Mouse (Mus musculus) MEL (cell line): ENCODE results near the gene Fkbp8. TPM values are rescaled to one million over a fixed set of nuclear protein-coding genes. Genes with fewer than 3 reads are reported as not detected.

Experiments used
- DNase-seq: peaks from one replicate; pipeline ENCODE4 v3.0.0; 2011; ENCODE audit warnings: low read depth, low spot score
- H3K27ac ChIP-seq: 2 replicates; pipeline ENCODE4 v1.5.1; 2012; ENCODE audit warnings: low read depth, mild to moderate bottlenecking, control low read depth, low read length, moderate library complexity; ENCODE audit not compliant: control insufficient read depth
- H3K27me3 ChIP-seq, 2 experiments: fragments of 150-350 bp in 1 of 2; sonication (generic) in 1 of 2; 2 replicates each; pipeline ENCODE4 v1.6.1; 2012; ENCODE audit warnings: low read length in 2 of 2, mild to moderate bottlenecking in 2 of 2, improper control_type of control experiment in 1 of 2, moderate library complexity in 1 of 2; ENCODE audit not compliant: insufficient read depth in 2 of 2, control insufficient read depth in 1 of 2
- H3K36me3 ChIP-seq, 2 experiments: 2 replicates each; pipeline ENCODE4 v1.6.1; 2012 to 2014; ENCODE audit warnings: low read length in 2 of 2, improper control_type of control experiment in 1 of 2, inconsistent platforms in 1 of 2, mild to moderate bottlenecking in 1 of 2; ENCODE audit not compliant: insufficient read depth in 2 of 2, control insufficient read depth in 1 of 2
- H3K4me1 ChIP-seq, 2 experiments: fragments of 150-350 bp in 1 of 2; sonication (generic) in 1 of 2; 2 replicates each; pipeline ENCODE4 v1.6.1; 2012; ENCODE audit warnings: low read length in 2 of 2, improper control_type of control experiment in 1 of 2, mild to moderate bottlenecking in 1 of 2; ENCODE audit not compliant: insufficient read depth in 2 of 2, control insufficient read depth in 1 of 2
- H3K4me3 ChIP-seq, 2 experiments: fragments of 150-350 bp in 1 of 2; sonication (generic) in 1 of 2; 2 replicates each; pipeline ENCODE4 v1.5.1; 2012; ENCODE audit warnings: low read depth in 2 of 2, low read length in 2 of 2, mild to moderate bottlenecking in 2 of 2, moderate library complexity in 2 of 2, control low read depth in 1 of 2, improper control_type of control experiment in 1 of 2; ENCODE audit not compliant: control insufficient read depth in 1 of 2, insufficient read depth in 1 of 2
- H3K79me2 ChIP-seq: 2 replicates; pipeline ENCODE4 v1.6.1; 2012; ENCODE audit warnings: mild to moderate bottlenecking, low read length, moderate library complexity; ENCODE audit not compliant: control insufficient read depth, poor library complexity, insufficient read depth
- H3K9ac ChIP-seq: 2 replicates; pipeline ENCODE4 v1.6.1; 2012; ENCODE audit warnings: low read depth, mild to moderate bottlenecking, control low read depth, low read length, moderate library complexity; ENCODE audit not compliant: control insufficient read depth, poor library complexity, severe bottlenecking
- H3K9me3 ChIP-seq: fragments of 150-350 bp; sonication (generic); replicated peaks from 2 replicates; pipeline ENCODE4 v1.6.1; 2012; ENCODE audit warnings: mild to moderate bottlenecking, low read length, improper control_type of control experiment, moderate library complexity; ENCODE audit not compliant: insufficient read depth
- BHLHE40 ChIP-seq: IDR thresholded peaks from 2 replicates; pipeline ENCODE4 v1.6.1; 2012; ENCODE audit warnings: low read depth, mild to moderate bottlenecking, inconsistent platforms, low read length, improper control_type of control experiment, borderline replicate concordance
- CTCF ChIP-seq, 3 experiments: IDR thresholded peaks in 2 of 3; conservative IDR thresholded peaks in 1 of 3; 2 replicates each; pipeline ENCODE4 v1.5.1; 2011 to 2012; ENCODE audit warnings: low read length in 3 of 3, low read depth in 2 of 3, mild to moderate bottlenecking in 2 of 3, improper control_type of control experiment in 1 of 3, inconsistent platforms in 1 of 3, mixed read lengths in 1 of 3, moderate library complexity in 1 of 3; ENCODE audit not compliant: control insufficient read depth in 1 of 3, insufficient read depth in 1 of 3, poor library complexity in 1 of 3, severe bottlenecking in 1 of 3
- E2F4 ChIP-seq: IDR thresholded peaks from 2 replicates; pipeline ENCODE4 v1.6.1; 2011; ENCODE audit warnings: low read depth, low read length, improper control_type of control experiment, borderline replicate concordance
- ELF1 ChIP-seq: IDR thresholded peaks from 2 replicates; pipeline ENCODE4 v1.6.1; 2014; ENCODE audit warnings: low read depth, mild to moderate bottlenecking, inconsistent platforms, low read length, improper control_type of control experiment, moderate library complexity
- EP300 ChIP-seq, 2 experiments: IDR thresholded peaks; 2 replicates each; pipeline ENCODE4 v1.6.1; 2011; ENCODE audit warnings: improper control_type of control experiment in 2 of 2, low read length in 2 of 2, low read depth in 1 of 2, mild to moderate bottlenecking in 1 of 2
- GABPA ChIP-seq: IDR thresholded peaks from 2 replicates; pipeline ENCODE4 v1.6.1; 2012; ENCODE audit warnings: low read depth, mild to moderate bottlenecking, inconsistent platforms, low read length, improper control_type of control experiment, moderate library complexity
- JUND ChIP-seq: IDR thresholded peaks from 2 replicates; pipeline ENCODE4 v1.6.1; 2011; ENCODE audit warnings: low read depth, mild to moderate bottlenecking, improper control_type of control experiment, low read length
- KAT2A ChIP-seq: conservative IDR thresholded peaks from 2 replicates; pipeline ENCODE4 v1.6.1; 2012; ENCODE audit warnings: low read depth, low read length, improper control_type of control experiment, inconsistent platforms
- MAX ChIP-seq: IDR thresholded peaks from 2 replicates; pipeline ENCODE4 v1.6.1; 2011; ENCODE audit warnings: low read length, improper control_type of control experiment
- MAZ ChIP-seq: IDR thresholded peaks from 2 replicates; pipeline ENCODE4 v1.6.1; 2012; ENCODE audit warnings: low read depth, mild to moderate bottlenecking, inconsistent platforms, low read length, improper control_type of control experiment
- NELFE ChIP-seq: IDR thresholded peaks from 2 replicates; pipeline ENCODE4 v1.6.1; 2011; ENCODE audit warnings: low read depth, low read length, improper control_type of control experiment
- NRF1 ChIP-seq: IDR thresholded peaks from 2 replicates; pipeline ENCODE4 v1.6.1; 2014; ENCODE audit warnings: low read depth, mild to moderate bottlenecking, inconsistent platforms, low read length, improper control_type of control experiment, moderate library complexity; ENCODE audit not compliant: poor library complexity, insufficient read depth, severe bottlenecking
- POLR2A ChIP-seq, 2 experiments: IDR thresholded peaks; 2 replicates each; pipeline ENCODE4 v1.6.1; 2011 to 2012; ENCODE audit warnings: low read length in 2 of 2, mild to moderate bottlenecking in 2 of 2, control low read depth in 1 of 2, improper control_type of control experiment in 1 of 2, low read depth in 1 of 2, moderate library complexity in 1 of 2; ENCODE audit not compliant: control insufficient read depth in 1 of 2, insufficient read depth in 1 of 2, poor library complexity in 1 of 2
- POLR2AphosphoS2 ChIP-seq: IDR thresholded peaks from 2 replicates; pipeline ENCODE4 v1.6.1; 2011; ENCODE audit warnings: low read length, improper control_type of control experiment
- POLR2AphosphoS5 ChIP-seq: IDR thresholded peaks from 2 replicates; pipeline ENCODE4 v1.6.1; 2012; ENCODE audit warnings: low read depth, borderline replicate concordance, mild to moderate bottlenecking, inconsistent platforms, low read length, moderate library complexity, mixed read lengths
- SMC3 ChIP-seq: IDR thresholded peaks from 2 replicates; pipeline ENCODE4 v1.6.1; 2011; ENCODE audit warnings: low read depth, low read length, improper control_type of control experiment
- TAL1 ChIP-seq: IDR thresholded peaks from 2 replicates; pipeline ENCODE4 v1.6.1; 2012; ENCODE audit warnings: mild to moderate bottlenecking, inconsistent platforms, low read length, moderate library complexity, mixed read lengths
- TCF12 ChIP-seq: IDR thresholded peaks from 2 replicates; pipeline ENCODE4 v1.6.1; 2014; ENCODE audit warnings: low read depth, mild to moderate bottlenecking, inconsistent platforms, low read length, improper control_type of control experiment, moderate library complexity
- UBTF ChIP-seq: IDR thresholded peaks from 2 replicates; pipeline ENCODE4 v1.6.1; 2012; ENCODE audit warnings: low read depth, mild to moderate bottlenecking, inconsistent platforms, low read length, improper control_type of control experiment, moderate library complexity, borderline replicate concordance; ENCODE audit not compliant: insufficient read depth
- USF1 ChIP-seq: IDR thresholded peaks from 2 replicates; pipeline ENCODE4 v1.6.1; 2014; ENCODE audit warnings: low read depth, mild to moderate bottlenecking, inconsistent platforms, low read length, improper control_type of control experiment, moderate library complexity
- USF2 ChIP-seq, 2 experiments: IDR thresholded peaks; 2 replicates each; pipeline ENCODE4 v1.6.1; 2011 to 2012; ENCODE audit warnings: improper control_type of control experiment in 2 of 2, low read length in 2 of 2, borderline replicate concordance in 1 of 2, inconsistent platforms in 1 of 2, low read depth in 1 of 2, mild to moderate bottlenecking in 1 of 2; ENCODE audit not compliant: insufficient read depth in 1 of 2
- ZKSCAN1 ChIP-seq: IDR thresholded peaks from 2 replicates; pipeline ENCODE4 v1.6.1; 2012; ENCODE audit warnings: low read depth, mild to moderate bottlenecking, inconsistent platforms, low read length, improper control_type of control experiment, moderate library complexity
- ZNF384 ChIP-seq: IDR thresholded peaks from 2 replicates; pipeline ENCODE4 v1.6.1; 2012; ENCODE audit warnings: low read depth, mild to moderate bottlenecking, inconsistent platforms, low read length, improper control_type of control experiment
- polyA plus RNA-seq, 2 experiments: library from polyadenylated mRNA; stranded (reverse) in 1 of 2; unstranded in 1 of 2; fragments of >175 nt in 1 of 2; fragments of >200 nt in 1 of 2; gene quantifications; 2 replicates each; pipeline versions ENCODE4 v1.2.1 to v1.2.4; 2012; ENCODE audit warnings: low replicate concordance in 2 of 2, low read depth in 1 of 2; ENCODE audit not compliant: insufficient read length in 2 of 2, insufficient read depth in 1 of 2, missing spikeins in 1 of 2
- total RNA-seq: library from RNA; depleted of rRNA; stranded (reverse); fragments of 300-350 nt; gene quantifications from 2 replicates; pipeline ENCODE4 v1.2.3, GENCODE M21; 2012

Fkbp8 gene
- total and polyA plus RNA-seq, 3 experiments, result 215 to 349 TPM; not detected in 1

GRCm38 (mm10) chr8:70570990-70571389 is 43.5 kb downstream of the Fkbp8 start:
- Histone ChIP-seq H3K4me3 (no peak overlapping the region), H3K36me3 (peaks cover 0 to 14% of the 10 kb centered on the region in 2 experiments; a peak in 2 of 4 replicates), H3K27ac (no peak overlapping the region), H3K79me2 (peaks cover 3% of the 10 kb centered on the region; the same call in 1 of the 2 replicates), H3K4me1 (peaks cover 8 to 10% of the 10 kb centered on the region in 2 experiments), H3K27me3 (no peaks in the 10 kb centered on the region)
- no peak for DNase-seq
- no peak for TF ChIP-seq NELFE
- TF ChIP-seq SMC3, result no peak
- TF ChIP-seq USF2 (IDR thresholded peaks at IDR 0.05; ENCODE audit: borderline replicate concordance in 1 of 2, insufficient read depth in 1 of 2, low read depth in 1 of 2, low read length in 2 of 2), result no peak
- TF ChIP-seq POLR2AphosphoS5, result no peak
- TF ChIP-seq GABPA, result no peak
- TF ChIP-seq KAT2A, result no peak
- TF ChIP-seq MAZ, result no peak
- TF ChIP-seq BHLHE40, result no peak
- TF ChIP-seq, all 39 proteins: peak for 0
- Histone ChIP-seq H3K9ac (no peak overlapping the region), H3K9me3 (no peaks in the 10 kb centered on the region)

- no peak for TF ChIP-seq EP300 (IDR thresholded peaks at IDR 0.05; ENCODE audit: low read depth in 1 of 2, low read length in 2 of 2)
- no peak for TF ChIP-seq POLR2A (IDR thresholded peaks at IDR 0.05; ENCODE audit: control insufficient read depth in 1 of 2, insufficient read depth in 1 of 2, low read depth in 1 of 2, low read length in 2 of 2, poor library complexity in 1 of 2)
- TF ChIP-seq POLR2AphosphoS2, result no peak
- TF ChIP-seq USF2 (IDR thresholded peaks at IDR 0.05; ENCODE audit: borderline replicate concordance in 1 of 2, insufficient read depth in 1 of 2, low read depth in 1 of 2, low read length in 2 of 2), result no peak
- no peak for TF ChIP-seq ELF1
- no peak for TF ChIP-seq MAX
- TF ChIP-seq ZKSCAN1, result no peak
- TF ChIP-seq USF1, result no peak
- TF ChIP-seq TCF12, result no peak
- TF ChIP-seq TAL1, result no peak
- no peak for TF ChIP-seq JUND
- TF ChIP-seq CTCF (IDR thresholded peaks at IDR 0.05 in 2 of 3, conservative IDR thresholded peaks at IDR 0.05 in 1 of 3; ENCODE audit: control insufficient read depth in 1 of 3, insufficient read depth in 1 of 3, low read depth in 2 of 3, low read length in 3 of 3, poor library complexity in 1 of 3, severe bottlenecking in 1 of 3), result no peak
- no peak for TF ChIP-seq UBTF
- no peak for TF ChIP-seq SMC3
- no peak for TF ChIP-seq ZNF384
- no peak for TF ChIP-seq KAT2A
- no peak for TF ChIP-seq BHLHE40
- no peak for TF ChIP-seq NRF1
- TF ChIP-seq E2F4, result no peak
- 0 out of 2 replicates have a peak overlapping the region, but pooled peaks have one; percentile 7 for H3K27ac ChIP-seq
- H3K9ac ChIP-seq, result no peak overlapping the region
- no peak overlapping the region for H3K4me3 ChIP-seq
- H3K4me1 ChIP-seq, result peaks cover 3 to 8% of the 10 kb centered on the region in 2 experiments
- no peaks in the 10 kb centered on the region for H3K27me3 ChIP-seq
- no peak for DNase-seq
- peaks cover under 1% of the 10 kb centered on the region; the same call in 1 of the 2 replicates for H3K79me2 ChIP-seq
- H3K9me3 ChIP-seq, result no peaks in the 10 kb centered on the region
- H3K36me3 ChIP-seq, result peaks cover 0 to 10% of the 10 kb centered on the region in 2 experiments; a peak in 3 of 4 replicates
Observed at GRCm38 (mm10) chr8:70574302-70574701, 46.8 kb downstream of the Fkbp8 start.
